Mouse (Mus musculus): ENCODE measurements around the gene Taok2.

Gene Taok2

DNA sequence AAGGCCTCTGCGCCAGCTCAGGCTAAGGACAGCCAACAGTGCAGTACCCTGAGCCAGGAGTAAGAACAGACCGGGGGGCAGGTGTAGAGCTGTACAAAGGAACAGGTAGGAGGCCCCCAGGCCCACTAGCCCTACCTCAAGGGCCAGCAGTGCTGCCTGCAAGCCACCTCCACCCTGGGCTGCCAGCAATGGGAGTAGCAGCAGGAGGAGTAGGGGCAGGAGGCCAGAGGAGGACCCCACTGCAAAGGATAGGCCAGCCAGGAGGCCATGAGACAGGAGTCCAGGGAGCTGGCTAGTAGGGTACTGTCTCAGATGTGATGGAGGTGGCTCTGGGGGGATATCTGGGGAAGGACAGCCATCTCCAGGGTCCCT, 14.0 kb downstream of the Taok2 start:
- no peak for DNase-seq (ENCODE audit: low read depth, low spot score)

DNA sequence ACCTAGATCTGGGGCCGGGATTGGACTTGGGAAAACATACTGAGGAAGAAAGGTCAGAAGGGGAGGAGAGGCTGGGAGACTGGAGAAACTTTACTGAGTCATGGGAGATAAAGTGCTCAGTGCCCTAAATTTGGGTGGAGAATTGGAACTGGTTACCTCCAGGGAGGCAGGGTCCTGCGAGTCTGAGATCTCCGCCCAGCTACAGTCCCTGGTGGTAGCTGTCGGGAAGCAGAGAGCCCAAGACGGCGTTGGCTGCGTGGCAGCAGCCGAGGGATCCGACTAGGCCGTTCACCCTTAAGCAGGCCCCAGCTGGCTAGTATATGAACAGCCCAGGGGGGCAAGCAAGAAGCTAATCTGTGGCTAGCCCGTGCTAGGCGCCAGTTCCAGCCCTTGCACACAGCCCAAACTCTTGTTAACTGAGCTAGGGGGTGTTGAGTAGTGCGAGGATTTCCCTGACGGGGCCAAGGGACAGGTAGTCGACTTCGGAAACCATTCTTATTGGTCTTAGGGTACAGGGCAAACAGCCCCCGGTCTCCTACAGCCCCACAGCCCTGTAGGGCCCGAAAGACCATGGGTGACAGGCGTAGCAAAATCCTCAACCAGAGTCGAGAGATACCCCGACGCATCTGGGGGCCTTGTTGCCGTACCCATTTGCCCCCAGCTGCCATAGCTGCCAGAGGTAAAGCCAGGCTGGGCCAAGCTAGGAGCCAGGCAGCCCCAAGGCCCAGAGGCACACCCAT, 14.6 kb downstream of the Taok2 start:
- no peak for DNase-seq (ENCODE audit: low read depth, low spot score)

DNA sequence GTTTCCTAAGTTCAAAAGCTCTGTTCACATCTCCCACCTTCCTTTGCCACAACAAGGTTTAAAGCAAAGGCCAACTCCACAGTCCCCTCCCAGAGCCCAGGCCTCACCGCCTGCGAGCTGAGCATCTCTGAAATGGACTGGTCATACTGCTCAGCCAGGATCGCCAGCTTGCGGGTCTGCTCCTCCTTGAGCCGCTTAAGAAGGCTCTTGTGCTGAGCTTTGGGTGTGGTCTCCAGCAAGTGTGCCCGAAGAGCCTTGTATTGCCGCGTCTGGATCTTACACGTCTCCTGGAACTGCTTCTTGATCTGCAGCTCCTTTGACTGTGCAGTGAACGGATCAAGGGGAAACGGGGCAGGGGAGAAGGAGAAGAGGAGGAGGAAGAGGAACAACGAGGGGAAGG, 16.5 kb downstream of the Taok2 start:
- DNase-seq (ENCODE audit: low read depth, low spot score): no peak

DNA sequence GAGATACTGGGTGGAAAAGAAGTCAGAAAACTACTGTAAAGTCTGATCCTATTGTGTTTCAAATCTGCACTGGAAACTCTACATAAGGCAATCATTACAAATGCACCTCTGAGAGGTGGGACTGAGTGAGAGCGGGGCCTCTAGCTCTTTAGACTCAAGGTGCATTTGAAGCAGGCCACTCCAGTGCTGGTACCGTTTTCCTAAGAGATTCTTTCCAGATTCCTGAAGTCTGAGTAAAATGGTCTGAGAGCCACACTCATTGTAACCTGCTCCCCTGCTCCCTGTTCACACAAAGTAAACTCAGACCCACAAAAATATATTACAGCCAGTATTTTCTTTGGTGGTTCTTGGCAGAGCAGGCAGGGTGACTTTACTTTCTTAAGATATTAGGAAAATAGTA, 17.0 kb downstream of the Taok2 start:
- no peak for DNase-seq (ENCODE audit: low read depth, low spot score)

DNA sequence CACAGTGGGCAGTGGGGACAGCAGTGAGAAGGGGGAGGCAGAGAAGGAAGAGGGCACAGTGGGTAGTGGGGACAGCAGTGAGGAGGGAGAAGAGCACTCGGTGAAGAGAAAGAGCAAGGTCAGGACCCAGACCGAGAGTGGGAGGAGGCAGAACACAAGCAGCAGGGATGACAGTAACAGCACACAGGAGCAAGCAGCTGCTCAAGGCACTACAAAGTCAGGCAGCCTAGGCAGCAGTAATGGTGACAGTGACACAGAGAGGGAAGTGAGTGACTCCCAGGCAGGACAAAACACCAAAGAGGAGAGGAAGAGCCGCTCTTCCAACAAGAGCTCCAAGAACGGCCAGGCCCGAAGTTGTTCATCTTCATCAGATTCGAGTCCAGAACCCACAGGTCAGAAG, 20.7 kb downstream of the Taok2 start:
- no peak for DNase-seq (ENCODE audit: low read depth, low spot score)

DNA sequence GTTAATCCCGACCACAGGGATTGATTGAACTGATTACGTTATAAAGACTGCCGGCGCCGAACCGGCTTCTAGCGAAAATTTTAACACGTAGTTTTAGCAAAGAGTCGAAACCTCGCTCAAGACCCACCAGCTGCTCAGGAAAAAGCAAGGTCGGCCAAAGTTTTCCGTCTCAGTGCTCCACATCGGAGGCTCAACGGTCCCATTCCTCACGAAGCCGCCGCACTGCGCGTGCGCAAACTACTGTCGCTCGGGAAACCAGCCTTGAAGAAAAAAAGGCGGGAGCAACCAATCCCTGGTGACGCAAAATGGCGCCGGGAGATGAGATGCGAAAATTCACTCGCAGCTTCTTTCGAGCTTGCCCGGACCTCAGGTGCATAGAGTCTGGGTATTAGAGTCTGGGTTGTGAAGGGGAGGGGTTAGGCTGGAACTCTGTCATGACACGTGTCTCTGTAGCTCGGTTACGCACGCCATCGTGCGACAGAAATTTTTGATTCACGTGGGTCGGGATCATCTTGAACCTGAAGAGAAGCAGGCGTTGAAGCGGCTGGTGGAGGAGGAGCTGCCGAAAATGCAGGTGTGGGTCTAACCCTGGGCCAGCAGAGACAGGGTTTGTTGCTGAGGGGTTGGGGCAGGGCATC, 22.2 kb downstream of the Taok2 start, which contains the start of gene Ino80e:
Gene Ino80e, minus strand, starts transcription at position 231 of the 638 bp plus-strand sequence.
- DNase-seq (ENCODE audit: low read depth, low spot score): peak; percentile 94

DNA sequence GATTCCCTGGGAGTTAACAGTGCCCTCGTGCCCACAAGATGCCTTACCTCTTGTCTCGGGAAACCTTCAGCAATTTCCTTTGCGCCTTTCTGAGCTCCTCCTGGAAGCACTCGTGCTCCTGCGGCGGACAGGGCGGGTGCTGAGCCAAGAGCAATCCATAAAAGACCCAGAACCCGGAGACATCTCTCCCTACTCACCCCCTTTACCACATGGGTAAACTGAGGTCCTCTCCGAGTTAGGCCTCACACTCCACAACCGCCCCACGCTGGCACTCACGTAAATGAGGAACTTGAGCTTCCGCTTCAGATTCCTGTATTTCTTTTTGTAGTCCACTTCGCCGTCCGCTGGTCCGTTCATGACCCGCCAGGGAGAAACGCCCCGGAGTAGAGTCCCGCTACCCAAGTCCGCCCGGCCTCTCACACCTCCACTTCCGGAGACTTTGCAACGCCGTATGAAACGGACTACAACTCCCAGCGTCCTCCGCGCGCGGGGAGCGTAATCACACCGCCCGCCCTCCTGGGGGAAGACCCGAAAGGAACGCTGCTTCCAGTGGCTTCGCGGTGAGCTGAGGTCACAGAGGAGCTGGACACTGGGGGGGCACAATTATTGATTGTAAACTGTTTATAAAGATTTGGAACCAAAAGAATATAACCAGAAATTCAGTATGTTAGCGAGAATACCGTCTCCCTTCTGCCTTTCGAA, 22.9 kb downstream of the Taok2 start, which contains the start of gene Hirip3:
Gene Hirip3, plus strand, starts transcription at position 544 of the 702 bp plus-strand sequence.
- peak; percentile 92 for DNase-seq (ENCODE audit: low read depth, low spot score)

DNA sequence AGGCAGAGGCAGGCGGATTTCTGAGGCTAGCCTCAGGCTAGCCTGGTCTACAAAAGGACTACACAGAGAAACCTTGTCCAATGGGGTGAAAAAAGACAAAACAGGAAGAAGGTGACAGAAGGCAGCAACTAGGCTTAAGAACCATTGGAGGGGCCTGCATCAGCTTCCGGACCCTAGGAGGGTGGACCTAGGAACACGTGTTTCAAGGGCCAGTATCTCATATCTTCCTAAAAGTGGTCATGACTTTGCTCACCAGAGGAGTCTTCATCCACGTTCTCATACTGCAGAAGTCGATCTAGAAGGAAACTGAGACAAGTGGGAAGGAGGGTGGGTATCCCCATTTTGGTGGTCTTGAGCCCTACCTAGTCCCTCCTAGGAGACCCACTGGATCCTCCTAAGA, 23.5 kb downstream of the Taok2 start:
- no peak for DNase-seq (ENCODE audit: low read depth, low spot score)

DNA sequence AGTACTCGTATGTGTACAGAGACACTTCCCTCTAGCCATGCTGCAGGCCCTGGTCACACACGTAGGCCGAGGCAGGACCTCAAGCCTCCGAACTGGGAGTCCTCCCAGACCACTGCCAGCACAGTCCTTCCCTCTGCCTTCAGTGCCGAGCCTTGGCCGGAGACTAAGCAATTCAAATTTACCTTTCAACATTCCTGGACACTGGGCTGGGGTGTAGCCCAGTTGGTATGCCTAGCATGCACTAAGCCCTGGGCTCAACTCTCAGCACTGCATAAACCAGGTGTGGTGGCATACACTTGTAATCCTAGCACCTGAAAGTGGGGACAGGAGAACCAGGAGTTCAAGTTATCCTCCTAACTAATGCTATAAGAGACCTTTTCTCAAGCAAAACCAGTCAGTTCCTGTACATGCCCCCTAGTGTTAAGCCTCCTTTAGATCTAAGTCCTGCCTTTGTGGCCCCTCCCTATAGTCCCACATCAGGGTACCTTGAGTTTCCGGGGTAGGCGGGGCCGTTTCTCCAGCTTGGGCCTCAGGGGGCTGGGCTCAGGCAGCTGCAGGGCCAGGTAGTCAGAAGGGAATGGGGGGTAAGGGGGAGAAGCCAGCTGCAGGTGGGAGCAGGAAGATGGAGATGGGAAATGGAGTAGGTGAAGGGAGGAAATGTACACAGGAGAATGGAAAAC, 27.6 kb downstream of the Taok2 start:
- DNase-seq (ENCODE audit: low read depth, low spot score): no peak

DNA sequence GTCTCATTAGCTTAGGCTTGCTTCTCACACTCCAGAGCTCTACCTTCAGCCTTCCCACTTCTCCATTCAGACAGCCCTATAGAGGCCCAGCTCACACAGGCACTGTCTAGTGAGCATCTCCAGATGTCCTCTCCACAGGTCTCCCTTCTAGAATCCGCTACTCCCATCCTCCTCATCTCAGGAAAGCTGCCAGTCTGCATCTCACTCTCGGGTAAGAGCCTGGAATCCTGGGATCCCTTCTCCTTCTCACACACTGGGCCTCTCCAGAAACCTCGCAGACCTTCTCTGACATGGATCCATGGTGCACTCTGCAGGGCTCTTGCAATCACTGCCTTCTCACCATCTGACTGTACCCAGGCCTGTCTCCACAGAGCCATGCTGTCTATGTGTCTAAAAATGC, 28.9 kb downstream of the Taok2 start:
- DNase-seq (ENCODE audit: low read depth, low spot score): no peak

DNA sequence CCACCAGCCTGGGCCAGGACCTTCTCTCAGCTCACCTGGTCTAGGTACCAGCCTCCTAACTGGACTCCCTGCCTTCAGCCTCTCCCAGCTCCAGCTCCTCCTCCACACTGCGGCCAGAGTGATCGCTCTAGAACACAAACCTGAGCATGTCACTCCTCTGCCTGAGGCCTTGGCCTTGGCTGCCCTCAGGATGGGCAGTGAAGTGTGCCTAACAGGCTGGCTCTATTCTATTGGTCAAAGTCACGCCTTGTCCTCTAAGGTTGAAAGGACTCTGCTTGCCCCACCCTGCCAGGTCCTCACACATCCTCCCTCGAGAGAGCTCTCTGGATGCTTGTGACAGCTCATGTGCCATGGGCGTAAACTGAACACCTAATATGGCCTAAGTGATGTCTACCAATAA, 31.0 kb downstream of the Taok2 start:
- no peak for DNase-seq (ENCODE audit: low read depth, low spot score)

DNA sequence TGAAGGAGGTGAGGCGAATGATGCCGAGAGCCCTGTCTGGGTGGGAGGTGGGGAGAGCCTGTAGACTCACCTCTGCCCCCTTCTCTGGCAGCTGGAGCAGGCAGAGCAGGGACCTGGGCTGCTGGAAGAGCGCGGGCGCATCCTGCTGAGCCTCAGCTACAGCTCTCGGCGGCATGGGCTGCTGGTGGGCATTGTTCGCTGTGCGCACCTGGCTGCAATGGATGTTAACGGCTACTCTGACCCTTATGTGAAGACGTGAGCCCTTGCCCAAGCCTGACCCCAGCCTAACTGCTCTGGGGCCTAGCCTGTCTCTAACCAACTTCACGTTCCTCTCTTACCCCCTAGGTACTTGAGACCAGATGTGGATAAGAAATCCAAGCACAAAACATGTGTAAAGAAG, 33.3 kb downstream of the Taok2 start:
- DNase-seq (ENCODE audit: low read depth, low spot score): no peak

DNA sequence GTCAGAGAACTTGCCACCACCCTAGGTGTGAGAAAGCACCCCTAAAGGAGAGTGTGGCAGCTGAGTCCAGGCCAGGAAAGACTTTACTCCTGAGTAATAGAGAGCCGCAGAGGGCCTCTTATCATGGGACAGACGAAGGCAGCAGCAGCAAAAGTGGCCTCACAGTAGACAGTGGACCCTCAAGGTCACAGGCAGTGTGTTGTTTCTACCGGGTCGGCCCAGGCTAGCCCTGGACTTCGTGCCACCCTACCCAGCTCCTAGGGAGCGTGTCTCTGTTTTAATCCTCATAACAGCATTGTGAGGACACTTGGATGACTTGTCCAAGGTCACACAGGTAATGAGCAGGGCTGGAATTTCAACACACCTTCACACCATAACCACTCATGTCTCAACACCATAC, 34.3 kb downstream of the Taok2 start:
- no peak for DNase-seq (ENCODE audit: low read depth, low spot score)

DNA sequence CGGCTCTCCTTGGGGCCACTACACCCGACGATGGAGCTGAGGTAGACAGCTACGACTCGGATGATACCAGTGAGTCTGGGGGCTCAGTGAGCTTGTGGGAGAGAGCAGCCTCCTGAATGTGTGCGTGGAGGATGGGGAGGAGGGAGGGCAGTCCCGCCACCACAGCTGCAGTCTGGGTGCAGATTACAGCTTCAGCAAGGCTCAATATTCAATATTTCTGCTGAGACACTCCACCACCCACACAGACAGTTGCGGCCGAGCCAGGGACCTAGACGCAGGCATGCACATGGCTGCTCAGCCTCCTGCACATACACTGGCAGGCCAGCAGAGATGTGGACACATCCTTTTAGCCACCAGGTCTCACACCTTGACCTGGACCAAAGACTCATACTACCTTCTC, 35.7 kb downstream of the Taok2 start:
- no peak for DNase-seq (ENCODE audit: low read depth, low spot score)

DNA sequence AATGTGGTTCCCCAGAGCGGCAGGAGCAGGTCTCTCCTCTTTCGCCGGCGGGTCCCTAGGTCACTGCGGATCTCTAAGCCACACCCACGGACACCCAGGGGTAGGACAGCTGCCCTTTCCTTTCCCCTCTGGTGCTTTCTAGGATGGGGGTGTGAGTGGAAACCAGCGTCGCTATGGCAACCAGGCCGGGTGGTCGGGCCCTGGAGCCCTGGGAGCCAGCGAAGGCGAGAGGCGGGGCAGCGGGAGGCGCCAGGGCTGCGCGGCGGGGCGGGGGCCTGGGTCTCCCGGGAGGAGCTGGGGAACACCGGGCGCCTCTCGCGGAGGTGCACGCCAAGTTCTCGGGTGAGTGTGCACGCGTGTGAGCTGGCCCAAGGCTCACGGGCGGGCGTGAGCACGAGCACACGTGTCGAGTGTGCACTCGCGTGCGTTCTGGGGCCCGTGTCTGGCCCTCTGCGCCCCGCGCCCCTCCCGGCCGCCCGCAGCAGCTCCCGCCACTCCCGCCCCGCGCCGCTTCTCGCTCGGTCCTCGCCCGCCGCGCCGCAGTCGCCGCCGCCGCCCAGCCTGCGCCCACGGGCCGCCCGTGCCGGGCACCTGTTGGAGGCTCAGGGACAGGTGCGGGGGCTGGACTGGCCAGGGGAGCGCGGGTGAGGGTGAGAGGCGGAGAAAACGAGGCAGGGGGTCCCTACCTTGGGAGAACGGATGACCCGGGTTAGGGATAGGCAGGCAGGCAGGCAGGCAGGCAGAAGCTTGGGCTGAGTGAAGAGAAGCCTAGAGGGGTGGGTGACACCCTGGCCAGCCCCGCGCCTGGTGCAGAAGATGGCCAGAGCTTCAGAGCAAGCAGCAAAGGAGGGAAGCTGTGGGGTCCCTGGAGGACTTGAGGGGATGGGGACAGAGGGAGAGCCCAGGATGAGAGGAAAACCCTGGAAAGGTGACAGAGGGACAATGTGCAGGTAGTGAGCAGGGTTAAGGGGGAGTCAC, 36.8 kb downstream of the Taok2 start:
- DNase-seq (ENCODE audit: low read depth, low spot score): no peak

DNA sequence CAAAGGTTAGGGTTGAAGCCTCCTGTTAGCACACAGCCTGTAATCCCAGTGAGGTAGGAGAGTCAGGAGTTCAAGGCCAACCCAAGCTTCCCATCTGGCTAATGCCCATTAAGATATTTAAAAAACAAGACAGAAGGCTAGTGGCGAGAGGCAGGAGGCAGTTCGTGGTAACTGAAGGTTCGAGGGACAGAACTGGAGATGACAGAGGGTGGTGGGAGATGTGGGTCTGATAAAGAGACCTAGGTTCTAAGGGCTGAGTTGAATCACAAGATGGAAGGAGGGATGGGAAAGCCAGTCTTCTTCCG, 37.4 kb downstream of the Taok2 start, which contains the start of gene Doc2a:
Gene Doc2a, plus strand, starts transcription at position 301 of the 305 bp plus-strand sequence.
- DNase-seq (ENCODE audit: low read depth, low spot score): no peak

DNA sequence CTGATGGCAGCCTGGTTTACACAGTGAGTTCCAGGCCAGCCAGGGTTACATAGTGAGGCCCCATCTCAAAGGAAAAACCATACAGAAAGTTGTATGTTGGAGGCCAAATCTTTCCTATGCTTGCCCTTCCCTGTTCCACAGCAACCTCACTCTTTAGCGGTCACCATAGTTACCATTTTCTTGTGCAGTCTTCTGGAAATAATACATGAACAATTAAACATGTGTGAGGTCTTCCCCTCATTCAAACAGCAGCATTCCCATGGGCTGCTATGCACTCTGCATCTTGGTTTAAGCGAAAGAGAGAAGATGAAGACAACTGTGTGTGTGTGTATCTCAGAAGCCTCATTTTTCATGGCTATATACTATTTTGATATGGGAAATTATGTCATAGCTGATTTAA, 39.0 kb downstream of the Taok2 start:
- DNase-seq (ENCODE audit: low read depth, low spot score): no peak

DNA sequence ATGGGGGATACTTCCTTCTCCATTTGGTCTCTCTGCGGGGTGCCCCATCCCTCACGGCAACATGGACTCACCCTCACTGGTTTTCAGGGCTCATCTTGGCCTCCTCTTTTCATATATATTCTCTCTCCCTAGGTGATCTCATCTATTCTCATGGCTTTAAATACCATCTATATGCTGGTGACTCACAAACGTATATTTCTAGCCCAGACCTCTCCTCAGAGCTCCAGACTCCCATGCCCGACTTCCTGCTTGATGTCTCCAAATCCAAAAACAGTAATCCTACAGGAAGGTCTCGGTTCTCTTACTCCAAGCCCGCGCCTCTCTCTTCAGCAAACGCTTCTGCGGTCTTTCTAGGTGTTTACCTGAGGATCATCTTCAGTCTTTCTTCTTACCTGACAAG, 41.2 kb downstream of the Taok2 start:
- DNase-seq (ENCODE audit: low read depth, low spot score): no peak

DNA sequence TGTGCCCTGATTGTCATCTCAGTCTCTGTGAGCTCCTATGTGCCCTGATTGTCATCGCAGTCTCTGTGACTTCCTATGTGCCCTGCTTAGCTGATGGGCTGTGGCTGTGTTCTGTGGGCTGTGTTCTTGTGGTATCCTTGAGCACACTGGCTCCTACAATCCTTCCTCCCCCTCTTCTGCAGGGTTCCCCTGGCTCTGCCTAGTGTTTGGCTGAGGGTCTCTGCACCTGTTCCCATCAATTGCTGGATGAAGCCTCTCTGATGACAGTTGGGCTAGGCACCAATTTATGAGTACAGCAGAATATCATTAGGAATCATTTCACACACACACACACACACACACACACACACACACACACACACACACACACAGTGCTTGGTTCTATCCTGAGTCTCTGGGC, 51.2 kb downstream of the Taok2 start:
- no peak for DNase-seq (ENCODE audit: low read depth, low spot score)

DNA sequence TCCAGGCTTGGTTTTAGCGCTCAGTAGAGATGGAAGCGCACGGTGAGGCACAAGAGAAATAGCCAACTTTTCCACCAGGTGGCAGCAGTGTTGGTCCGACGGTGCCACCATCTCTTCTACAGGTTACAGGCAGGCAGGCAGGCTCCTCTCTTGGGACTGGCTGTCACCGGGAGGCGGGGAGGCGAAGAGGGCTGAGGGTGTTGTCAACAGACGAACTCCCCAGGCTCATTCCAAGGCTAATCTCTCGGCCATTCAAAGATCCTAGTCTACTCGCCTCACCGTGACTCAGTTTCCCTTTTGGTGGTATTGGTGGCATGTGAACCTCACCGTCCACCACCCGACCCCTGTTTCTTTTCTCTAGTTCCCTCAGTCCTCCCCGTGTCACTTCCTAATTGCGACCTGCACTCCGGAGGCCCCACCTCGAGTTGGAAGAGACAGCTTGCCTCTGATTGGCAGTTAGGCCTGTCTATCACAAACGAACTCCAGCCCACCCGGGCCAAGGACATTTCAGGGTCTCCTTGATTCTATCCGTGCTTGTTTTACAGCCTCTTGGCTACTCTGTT, 52.4 kb downstream of the Taok2 start:
- peak; percentile 64 for DNase-seq (ENCODE audit: low read depth, low spot score)

DNA sequence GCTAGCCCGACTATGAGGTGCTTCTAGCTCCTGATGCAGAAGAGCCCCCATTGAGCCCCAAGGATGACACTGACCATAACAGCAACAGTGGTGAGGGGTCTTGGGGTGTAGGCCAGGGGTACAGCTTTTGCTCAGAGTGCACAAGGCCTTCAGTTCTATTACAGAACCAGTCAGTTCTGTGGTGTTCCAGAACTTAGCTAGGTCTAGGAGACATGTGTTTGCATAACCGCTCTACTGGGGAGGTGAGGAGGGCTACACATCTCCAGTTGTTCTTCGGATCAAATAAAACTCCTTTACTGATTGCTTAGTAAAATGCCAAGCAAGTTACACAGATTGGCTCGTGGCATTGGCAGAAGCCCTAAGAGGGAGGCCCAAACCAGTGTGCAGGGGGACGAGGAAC, 53.0 kb downstream of the Taok2 start, which contains the start of gene 4930451I11Rik:
Gene 4930451I11Rik, minus strand, starts transcription at position 101 of the 400 bp plus-strand sequence.
- no peak for DNase-seq (ENCODE audit: low read depth, low spot score)

All from embryo, embryonic 11.5 days (tissue).